Mouse (Mus musculus): ENCODE results near the gene Camk1d. TPM values are rescaled to one million over a fixed set of nuclear protein-coding genes. Genes with fewer than 3 reads are reported as not detected.

Gene Camk1d
- total and polyA plus RNA-seq, 2 experiments from 2014 or later: 7.2 to 16.6 TPM

DNA sequence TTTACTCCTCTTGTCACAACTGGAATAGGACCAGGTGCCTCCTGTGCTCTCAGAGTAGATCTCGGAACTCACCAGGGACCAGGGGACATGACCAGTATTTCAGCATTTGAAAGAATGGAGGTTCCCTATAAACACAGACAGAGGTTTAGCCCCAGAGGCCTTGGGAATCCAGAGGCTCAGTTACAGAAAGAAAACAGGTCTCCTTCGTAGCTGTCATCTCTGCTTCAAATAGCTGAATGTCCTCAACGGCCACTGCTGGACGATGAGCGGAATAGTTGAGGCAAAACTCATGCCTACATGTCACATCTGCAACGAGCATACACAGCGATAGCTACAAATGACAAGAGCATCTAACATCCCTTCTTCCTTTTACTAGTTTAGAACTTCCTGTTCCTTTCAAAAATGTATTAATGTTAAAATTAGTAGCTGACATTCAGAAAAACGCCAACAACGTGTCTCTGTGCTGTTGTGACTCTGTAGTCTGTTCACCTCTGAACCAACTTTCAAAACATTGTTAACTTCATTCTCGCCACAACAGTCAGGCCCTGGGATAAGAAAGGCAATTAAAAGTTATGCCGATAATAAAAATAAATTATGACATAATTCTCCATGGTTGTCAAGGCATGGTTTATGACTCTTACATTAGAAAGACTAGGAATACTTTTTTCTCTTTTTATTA is 82.5 kb downstream of the Camk1d start:
- H3K9ac ChIP-seq (replicated peaks; ENCODE audit: low read length): no peak overlapping the region
- no peak overlapping the region for H3K27ac ChIP-seq
- no peaks in the 10 kb centered on the region for H3K27me3 ChIP-seq (ENCODE audit: insufficient read depth, low read length)
- H3K9me3 ChIP-seq (ENCODE audit: low read length): no peaks in the 10 kb centered on the region
- no peak for TF ChIP-seq CTCF (IDR thresholded peaks at IDR 0.05; ENCODE audit: low read depth)
- no peak overlapping the region for H3K4me3 ChIP-seq (ENCODE audit: low read length)
- no peaks in the 10 kb centered on the region for H3K36me3 ChIP-seq (ENCODE audit: insufficient read depth, low read length)
- peaks cover 3% of the 10 kb centered on the region for H3K4me1 ChIP-seq (ENCODE audit: insufficient read depth, low read length)
- no peak for ATAC-seq
- no peak overlapping the region for H3K4me2 ChIP-seq (ENCODE audit: low read depth, low read length)
- WGBS: 88% methylated on average over 11 of the region's 11 CpGs
- no peak for DNase-seq (ENCODE audit: low spot score)

DNA sequence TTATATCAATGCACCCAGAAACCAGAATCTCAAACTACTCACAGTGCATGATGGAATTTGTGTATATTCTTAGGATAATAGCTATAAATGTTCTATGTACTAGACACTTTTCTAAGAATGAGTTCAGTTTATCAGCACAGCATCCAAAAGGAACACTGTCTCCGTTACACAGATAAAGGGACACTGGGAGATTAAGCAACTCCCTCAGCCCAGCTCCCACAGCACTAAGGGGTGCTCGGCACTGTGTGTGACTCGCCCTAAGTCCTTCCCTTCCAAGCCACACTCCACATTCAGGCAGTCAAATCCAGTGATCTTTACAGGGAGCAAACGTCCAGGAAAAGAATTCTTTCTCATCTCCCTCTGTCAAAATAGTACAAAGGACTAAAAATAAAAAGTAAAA is 83.6 kb downstream of the Camk1d start:
- no peak overlapping the region for H3K27ac ChIP-seq
- H3K36me3 ChIP-seq (ENCODE audit: insufficient read depth, low read length): no peaks in the 10 kb centered on the region
- WGBS: 74% methylated on average over 4 of the region's 4 CpGs
- no peaks in the 10 kb centered on the region for H3K27me3 ChIP-seq (ENCODE audit: insufficient read depth, low read length)
- no peak for DNase-seq (ENCODE audit: low spot score)
- ATAC-seq: no peak
- H3K9me3 ChIP-seq (ENCODE audit: low read length): no peaks in the 10 kb centered on the region
- no peaks in the 10 kb centered on the region for H3K4me1 ChIP-seq (ENCODE audit: insufficient read depth, low read length)
- H3K4me2 ChIP-seq (ENCODE audit: low read depth, low read length): no peak overlapping the region
- no peak overlapping the region for H3K9ac ChIP-seq (replicated peaks; ENCODE audit: low read length)
- TF ChIP-seq CTCF (IDR thresholded peaks at IDR 0.05; ENCODE audit: low read depth): no peak
- no peak overlapping the region for H3K4me3 ChIP-seq (ENCODE audit: low read length)

DNA sequence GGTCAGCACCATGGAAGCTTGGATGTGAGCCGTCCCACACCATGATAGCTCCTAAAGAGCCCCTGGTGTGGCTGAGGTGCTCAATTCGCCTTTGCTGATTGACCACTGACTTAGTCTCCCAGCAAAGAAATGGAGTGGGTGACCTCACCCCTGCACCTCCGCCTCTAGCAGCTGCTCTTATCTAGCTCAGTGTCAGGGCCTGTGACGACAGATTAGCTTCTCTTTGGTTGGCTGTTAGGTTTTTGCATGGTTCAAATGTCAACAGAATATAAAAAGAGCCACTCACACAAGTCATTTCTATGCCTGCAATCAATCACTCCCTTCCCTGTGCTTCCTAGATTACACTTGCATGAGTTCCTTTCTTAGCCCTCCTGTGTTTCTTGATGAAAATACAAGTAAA is 89.9 kb downstream of the Camk1d start:
- Histone ChIP-seq H3K27me3 (ENCODE audit: insufficient read depth, low read length) (no peaks in the 10 kb centered on the region), H3K4me1 (ENCODE audit: insufficient read depth, low read length) (no peaks in the 10 kb centered on the region), H3K36me3 (ENCODE audit: insufficient read depth, low read length) (no peaks in the 10 kb centered on the region), H3K4me2 (ENCODE audit: low read depth, low read length) (no peak overlapping the region), H3K27ac (no peak overlapping the region), H3K4me3 (ENCODE audit: low read length) (no peak overlapping the region), H3K9ac (replicated peaks; ENCODE audit: low read length) (no peak overlapping the region), H3K9me3 (ENCODE audit: low read length) (no peaks in the 10 kb centered on the region)
- ATAC-seq: no peak
- 71% methylated on average over 4 of the region's 4 CpGs for WGBS
- TF ChIP-seq CTCF (IDR thresholded peaks at IDR 0.05; ENCODE audit: low read depth): no peak
- no peak for DNase-seq (ENCODE audit: low spot score)

DNA sequence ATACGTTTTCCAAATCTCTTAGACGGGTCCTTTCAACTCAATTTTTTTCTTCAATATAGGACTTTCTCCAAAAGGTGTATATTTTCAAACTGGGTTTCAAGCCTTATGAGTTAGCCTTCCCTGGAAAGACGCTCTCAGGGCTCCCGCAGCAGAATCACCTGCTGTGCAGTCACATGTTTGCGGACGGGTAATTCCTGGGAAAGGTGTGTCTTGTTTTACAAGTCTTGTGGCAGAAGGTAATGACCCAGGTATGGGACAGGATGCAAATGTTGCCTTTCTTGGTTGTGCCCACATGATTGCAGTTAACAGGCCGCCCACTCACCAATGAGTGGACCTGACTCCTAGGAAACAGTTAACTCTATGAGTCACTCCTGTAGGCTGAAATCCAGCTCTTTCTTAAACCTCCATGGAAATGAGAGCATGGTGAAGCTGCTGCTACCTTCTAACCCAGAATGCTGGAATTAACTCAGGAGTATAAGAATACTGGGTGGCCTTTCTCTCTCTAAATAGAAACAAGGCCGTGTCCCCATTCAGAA is 95.9 kb downstream of the Camk1d start:
- no peak for ATAC-seq
- no peak for DNase-seq (ENCODE audit: low spot score)
- H3K9me3 ChIP-seq (ENCODE audit: low read length): no peaks in the 10 kb centered on the region
- H3K36me3 ChIP-seq (ENCODE audit: insufficient read depth, low read length): no peaks in the 10 kb centered on the region
- no peak for TF ChIP-seq CTCF (IDR thresholded peaks at IDR 0.05; ENCODE audit: low read depth)
- H3K4me1 ChIP-seq (ENCODE audit: insufficient read depth, low read length): peaks cover 13% of the 10 kb centered on the region
- H3K4me3 ChIP-seq (ENCODE audit: low read length): no peak overlapping the region
- no peak overlapping the region for H3K27ac ChIP-seq
- no peaks in the 10 kb centered on the region for H3K27me3 ChIP-seq (ENCODE audit: insufficient read depth, low read length)
- no peak overlapping the region for H3K9ac ChIP-seq (replicated peaks; ENCODE audit: low read length)
- WGBS: 90% methylated on average over 8 of the region's 8 CpGs
- no peak overlapping the region for H3K4me2 ChIP-seq (ENCODE audit: low read depth, low read length)

DNA sequence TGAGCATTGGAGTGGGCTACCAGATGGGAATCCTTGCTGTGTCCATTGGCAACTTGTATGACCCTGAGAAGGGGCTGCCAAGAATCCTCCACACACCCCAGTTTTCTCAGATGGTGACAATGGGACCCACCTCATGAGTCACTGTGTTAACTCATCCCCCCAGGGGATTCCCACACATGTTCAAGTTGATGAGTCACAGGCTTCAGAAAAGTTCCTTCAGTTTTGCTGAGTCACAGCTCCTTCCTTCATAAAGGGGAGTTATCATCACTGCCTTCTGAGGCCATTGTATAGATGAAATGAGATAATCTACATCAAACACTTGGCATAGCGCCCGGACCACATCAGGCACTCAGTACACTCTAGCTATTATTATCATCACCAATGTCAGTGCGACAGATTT is 99.4 kb downstream of the Camk1d start:
- H3K4me3 ChIP-seq (ENCODE audit: low read length): no peak overlapping the region
- no peak overlapping the region for H3K4me2 ChIP-seq (ENCODE audit: low read depth, low read length)
- ATAC-seq: peak; percentile 59; the same call in 1 of the 2 replicates
- H3K36me3 ChIP-seq (ENCODE audit: insufficient read depth, low read length): no peaks in the 10 kb centered on the region
- no peak for TF ChIP-seq CTCF (IDR thresholded peaks at IDR 0.05; ENCODE audit: low read depth)
- H3K9me3 ChIP-seq (ENCODE audit: low read length): no peaks in the 10 kb centered on the region
- H3K9ac ChIP-seq (replicated peaks; ENCODE audit: low read length): no peak overlapping the region
- H3K27ac ChIP-seq: no peak overlapping the region
- peaks cover 14% of the 10 kb centered on the region for H3K4me1 ChIP-seq (ENCODE audit: insufficient read depth, low read length)
- DNase-seq (ENCODE audit: low spot score): peak; percentile 61
- no peaks in the 10 kb centered on the region for H3K27me3 ChIP-seq (ENCODE audit: insufficient read depth, low read length)
- WGBS: 78% methylated on average over 3 of the region's 3 CpGs

DNA sequence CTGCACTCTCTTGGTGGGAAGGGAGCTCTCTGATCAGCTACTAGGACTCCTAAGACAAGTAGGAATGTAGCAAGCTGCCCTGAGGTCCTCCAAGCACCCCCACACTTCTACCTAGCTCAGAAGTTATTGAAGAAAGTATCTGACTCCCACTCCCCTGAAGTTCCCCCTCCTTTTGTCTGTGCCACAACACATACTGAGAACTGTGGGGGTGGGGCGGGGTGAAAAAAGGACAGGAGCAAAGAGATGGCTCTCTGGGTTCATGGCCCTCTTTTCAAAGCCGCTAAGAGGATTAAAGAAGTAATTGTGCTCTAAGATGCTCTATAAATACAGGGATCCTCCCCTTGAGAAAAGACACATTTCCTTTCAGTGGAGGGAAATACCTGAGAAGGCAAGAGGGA is 100.0 kb downstream of the Camk1d start:
- Histone ChIP-seq H3K4me1 (ENCODE audit: insufficient read depth, low read length) (peaks cover 14% of the 10 kb centered on the region), H3K36me3 (ENCODE audit: insufficient read depth, low read length) (no peaks in the 10 kb centered on the region), H3K9ac (replicated peaks; ENCODE audit: low read length) (no peak overlapping the region), H3K27me3 (ENCODE audit: insufficient read depth, low read length) (no peaks in the 10 kb centered on the region), H3K27ac (peak overlapping the region; percentile 54), H3K4me2 (ENCODE audit: low read depth, low read length) (no peak overlapping the region), H3K4me3 (ENCODE audit: low read length) (no peak overlapping the region), H3K9me3 (ENCODE audit: low read length) (no peaks in the 10 kb centered on the region)
- 40% methylated on average over 2 of the region's 2 CpGs for WGBS
- no peak for DNase-seq (ENCODE audit: low spot score)
- ATAC-seq: peak; percentile 12; the same call in 1 of the 2 replicates
- no peak for TF ChIP-seq CTCF (IDR thresholded peaks at IDR 0.05; ENCODE audit: low read depth)

DNA sequence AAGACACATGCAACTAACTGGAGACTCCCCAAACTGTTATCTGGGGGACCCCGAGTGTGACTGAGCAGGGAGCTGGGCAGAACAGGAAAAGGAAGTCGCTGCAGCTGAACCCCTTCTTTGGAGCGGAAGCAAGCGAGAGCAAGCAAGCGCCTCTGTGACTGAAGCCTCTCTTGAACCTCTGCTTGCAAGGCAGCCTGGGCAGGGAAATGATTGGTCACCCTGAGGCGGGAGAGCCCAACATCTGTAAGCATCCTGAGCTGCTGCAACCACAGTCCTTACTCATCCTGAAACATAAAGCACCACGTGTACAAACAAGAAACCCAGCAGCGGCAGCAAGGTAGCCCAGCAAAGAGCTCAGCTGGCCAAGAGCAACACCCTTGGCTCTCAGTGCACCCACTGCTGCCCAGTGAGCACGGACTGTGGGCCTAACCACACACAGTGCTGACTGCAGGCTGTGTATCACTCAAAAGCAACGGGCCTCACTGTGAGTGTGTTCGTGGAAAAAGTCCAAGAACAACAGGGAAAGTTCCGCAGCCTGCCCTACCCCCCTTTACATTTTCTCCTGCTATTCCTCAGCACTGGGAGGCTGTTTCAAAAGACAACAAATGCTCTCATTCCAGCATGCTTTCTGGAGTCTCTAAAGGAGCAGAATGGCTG is 100.5 kb downstream of the Camk1d start:
- 36% methylated on average over 12 of the region's 12 CpGs for WGBS
- H3K36me3 ChIP-seq (ENCODE audit: insufficient read depth, low read length): no peaks in the 10 kb centered on the region
- ATAC-seq: peak; percentile 65
- no peaks in the 10 kb centered on the region for H3K9me3 ChIP-seq (ENCODE audit: low read length)
- DNase-seq (ENCODE audit: low spot score): peak; percentile 59
- no peak overlapping the region for H3K4me2 ChIP-seq (ENCODE audit: low read depth, low read length)
- H3K4me1 ChIP-seq (ENCODE audit: insufficient read depth, low read length): peaks cover 14% of the 10 kb centered on the region
- H3K27me3 ChIP-seq (ENCODE audit: insufficient read depth, low read length): no peaks in the 10 kb centered on the region
- H3K27ac ChIP-seq: peak overlapping the region; percentile 54
- H3K4me3 ChIP-seq (ENCODE audit: low read length): no peak overlapping the region
- no peak for TF ChIP-seq CTCF (IDR thresholded peaks at IDR 0.05; ENCODE audit: low read depth)
- no peak overlapping the region for H3K9ac ChIP-seq (replicated peaks; ENCODE audit: low read length)

All from hindbrain, postnatal 0 days (tissue).